Mouse (Mus musculus) frontal cortex, postnatal 10 days (tissue): ENCODE data around the gene Ypel5.
A peak's percentile ranks its signal among the peaks of the same experiment; 100 is the strongest.

ENCODE experiments used
- DNase-seq, 2 experiments: peaks; one replicate each; pipeline ENCODE4 v3.0.0; 2022; ENCODE audit warnings: low spot score in 2 of 2, mixed read lengths in 1 of 2

Ypel5 gene

DNA sequence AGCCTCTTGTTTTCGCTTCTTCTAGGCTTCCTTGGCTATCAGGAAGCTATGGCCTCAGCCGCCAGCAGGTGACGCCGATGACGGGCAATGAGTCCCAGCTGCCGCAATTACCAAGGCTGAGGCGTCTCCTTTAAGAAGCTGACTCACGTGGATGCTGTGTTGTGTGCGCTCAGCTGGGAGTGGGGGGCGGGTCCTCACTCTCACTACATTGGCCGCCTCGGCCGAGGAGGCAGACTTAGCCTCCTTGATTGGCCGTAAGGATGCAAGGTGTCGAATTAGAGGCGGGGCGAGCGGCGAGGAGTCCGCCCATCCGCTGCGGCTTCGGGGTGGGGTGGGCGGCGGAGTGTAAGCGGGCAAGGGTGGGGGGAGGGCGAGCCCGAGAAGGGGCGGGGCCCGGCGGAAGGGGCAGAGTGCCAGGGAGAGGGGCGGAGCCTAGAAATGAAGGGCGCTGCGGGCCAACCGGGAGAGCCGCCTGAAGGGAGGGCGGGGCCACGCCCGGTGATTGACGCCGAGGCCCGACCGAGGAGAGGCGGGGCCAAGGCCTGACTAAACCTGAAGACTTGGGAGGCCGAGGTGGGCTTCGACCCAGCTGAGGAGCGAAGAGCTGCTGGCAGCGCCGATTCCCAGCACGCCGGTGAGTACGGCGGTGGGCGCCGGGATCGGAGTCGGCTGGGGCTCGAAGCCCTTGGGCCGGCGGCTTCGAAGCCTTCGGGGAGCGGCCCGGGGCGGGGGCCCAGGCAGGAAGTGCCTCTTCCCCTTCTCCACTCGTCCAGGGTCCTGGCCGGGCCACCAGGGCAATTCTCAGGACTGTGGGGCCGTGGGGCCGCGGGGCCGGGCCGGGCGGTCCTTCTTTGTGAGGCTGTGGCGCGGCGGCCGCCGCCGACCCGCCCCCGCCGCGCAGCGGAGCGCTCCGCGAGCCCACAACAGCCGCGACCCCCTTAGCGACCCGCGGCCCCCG is at the start of gene Ypel5:
Ypel5 (plus strand) TSS at position 296 of the 958 bp plus-strand sequence.
- peak; percentile 98 to 99 for DNase-seq

DNA sequence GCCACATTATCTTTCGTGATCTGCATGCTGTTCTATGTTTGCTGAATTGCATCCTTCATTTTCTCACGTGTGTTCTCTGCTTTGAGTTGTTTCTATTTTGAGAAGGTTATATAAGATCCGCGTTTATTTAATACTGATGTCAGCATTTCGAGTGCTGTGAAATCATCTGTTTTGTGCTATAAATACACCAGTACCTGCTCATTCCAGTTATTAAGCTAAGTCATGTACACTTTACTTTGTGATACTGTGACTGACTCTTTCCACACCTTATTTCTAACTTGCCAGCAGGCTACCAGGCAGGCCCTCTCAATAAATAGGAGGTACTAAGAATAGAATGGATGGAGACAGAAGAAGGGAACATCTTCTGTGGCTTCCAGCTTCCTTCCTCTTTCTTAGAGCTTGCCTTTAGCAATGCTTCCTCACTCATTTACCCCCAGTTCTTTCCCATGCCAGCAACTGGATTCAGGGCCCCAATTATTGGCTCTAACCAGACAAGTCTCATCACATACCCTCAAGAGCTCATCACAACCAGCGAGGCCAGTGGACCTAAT is 48.3 kb upstream of the Ypel5 start:
- no peak for DNase-seq

DNA sequence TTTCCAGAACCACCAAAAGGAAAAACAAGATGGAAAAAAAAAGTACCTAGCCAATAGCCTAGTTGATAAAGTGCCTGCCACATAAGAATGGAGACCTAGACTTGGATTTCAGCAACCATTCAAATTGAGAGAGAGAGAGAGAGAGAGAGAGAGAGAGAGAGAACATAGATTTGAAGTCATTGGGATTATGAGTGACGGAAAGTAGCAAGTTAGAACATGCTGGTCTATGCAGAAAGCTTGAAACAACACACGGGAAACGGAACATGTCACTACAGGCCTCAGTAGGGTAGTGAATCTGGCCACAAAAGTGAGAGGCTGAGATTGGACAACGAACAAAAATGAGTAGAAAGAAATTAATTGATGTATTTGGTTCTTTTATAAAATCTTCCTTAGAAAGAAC is 43.0 kb upstream of the Ypel5 start:
- no peak for DNase-seq

DNA sequence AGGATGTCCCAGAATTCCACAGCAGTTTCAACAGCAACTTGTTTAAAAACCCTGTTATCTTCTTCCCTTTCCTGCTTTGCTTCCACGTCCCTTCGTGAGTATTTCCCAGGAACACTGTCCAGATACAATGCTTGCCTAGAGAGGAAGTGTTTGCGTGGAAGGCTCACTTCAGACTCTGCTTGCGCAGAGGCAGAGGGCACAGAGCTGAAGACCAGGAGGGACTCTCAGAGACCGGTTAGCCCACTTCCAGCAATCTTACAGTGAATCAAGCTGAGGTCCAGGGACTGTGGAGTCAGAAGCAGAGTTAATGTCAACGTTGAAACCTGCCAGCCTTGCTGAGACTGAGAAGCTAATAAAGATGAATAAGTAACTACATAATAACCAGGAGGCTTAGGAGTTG is 41.6 kb upstream of the Ypel5 start:
- DNase-seq: no peak

DNA sequence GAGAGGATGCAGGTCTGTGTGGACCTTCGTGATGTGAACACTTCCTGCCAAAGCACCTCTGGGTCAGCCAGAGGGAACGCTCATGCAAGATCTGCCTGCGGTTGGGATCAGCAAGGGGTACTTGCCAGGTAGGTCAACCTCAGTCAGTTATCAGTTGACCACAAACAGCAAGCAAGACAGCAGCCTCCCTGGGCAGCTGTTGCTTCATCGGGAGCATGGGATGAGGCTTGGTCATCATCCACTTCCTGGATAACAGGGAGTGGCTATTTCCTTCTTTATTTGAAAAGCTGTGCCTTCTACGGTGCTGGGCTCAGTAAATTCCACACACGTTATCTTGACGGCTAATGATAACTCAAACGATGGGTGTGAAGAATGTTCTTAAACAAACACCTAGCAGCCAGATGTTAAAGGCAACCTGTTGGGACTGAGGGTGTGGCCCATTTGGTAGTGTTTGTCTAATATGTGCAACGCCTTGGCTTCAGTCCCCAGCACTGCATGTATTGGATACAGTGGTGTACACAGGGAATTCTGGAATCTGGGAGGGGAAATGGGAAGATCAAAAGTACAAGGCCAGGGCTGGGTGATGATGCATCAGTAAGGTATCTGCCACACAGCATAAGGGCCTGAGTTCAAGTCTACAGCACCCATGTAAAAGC is 40.7 kb upstream of the Ypel5 start:
- DNase-seq: no peak

DNA sequence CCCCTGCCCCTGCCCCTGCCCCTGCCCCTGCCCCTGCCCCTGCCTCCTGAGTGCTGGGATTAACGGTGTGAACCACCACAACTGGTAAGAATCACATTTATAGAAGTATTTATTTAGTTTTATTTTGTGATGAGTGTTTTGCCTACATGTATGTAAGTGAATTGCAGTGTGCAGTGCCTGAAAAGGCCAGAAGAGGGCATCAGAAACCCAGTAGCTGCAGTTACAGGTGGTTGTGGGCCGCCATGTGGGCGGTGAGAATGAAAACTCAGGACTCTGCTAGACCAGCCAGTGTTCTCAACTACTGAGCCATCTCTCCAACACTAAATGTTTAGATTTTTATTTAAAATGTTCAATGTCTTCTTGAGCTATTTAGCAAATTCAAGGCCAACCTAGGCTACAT is 39.7 kb upstream of the Ypel5 start:
- no peak for DNase-seq

GRCm38 (mm10) chr17:72797867-72798266 is 38.4 kb upstream of the Ypel5 start:
- DNase-seq: no peak

DNA sequence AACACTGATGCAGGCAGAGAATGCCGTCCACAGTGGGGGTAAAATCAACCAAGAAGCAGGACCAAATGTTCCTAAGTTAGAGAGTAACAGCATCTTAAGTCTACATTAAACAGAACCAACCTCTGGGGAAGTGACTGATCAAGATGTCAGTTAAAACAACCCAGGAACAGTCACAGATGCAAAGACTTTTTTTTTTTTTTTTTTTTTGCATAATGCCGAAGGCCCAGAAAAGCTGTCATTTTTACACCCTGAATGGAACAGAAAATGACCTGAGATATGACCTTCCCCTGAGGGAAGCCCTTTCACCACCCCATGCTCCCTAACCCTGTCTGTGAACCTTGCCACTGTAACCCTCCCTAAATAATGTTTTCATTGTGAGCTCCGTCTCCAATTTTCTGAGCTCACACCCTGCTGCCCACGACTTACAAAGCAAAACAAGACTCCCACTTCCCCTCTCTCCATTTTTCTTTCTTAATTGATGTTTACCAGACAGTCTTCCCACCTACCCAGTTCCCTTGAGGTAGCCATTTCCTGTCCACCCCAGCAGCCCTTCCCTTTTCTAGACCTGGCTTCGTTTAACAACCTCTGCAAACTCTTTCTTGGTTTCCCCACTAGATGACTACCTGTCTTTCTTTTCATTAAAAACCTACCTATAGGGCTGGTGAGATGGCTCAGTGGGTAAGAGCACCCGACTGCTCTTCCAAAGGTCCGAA is 26.2 kb upstream of the Ypel5 start:
- DNase-seq: no peak

GRCm38 (mm10) chr17:72813419-72814315 is 22.6 kb upstream of the Ypel5 start:
- peak in 1 of 2 experiments; percentile 53 for DNase-seq

DNA sequence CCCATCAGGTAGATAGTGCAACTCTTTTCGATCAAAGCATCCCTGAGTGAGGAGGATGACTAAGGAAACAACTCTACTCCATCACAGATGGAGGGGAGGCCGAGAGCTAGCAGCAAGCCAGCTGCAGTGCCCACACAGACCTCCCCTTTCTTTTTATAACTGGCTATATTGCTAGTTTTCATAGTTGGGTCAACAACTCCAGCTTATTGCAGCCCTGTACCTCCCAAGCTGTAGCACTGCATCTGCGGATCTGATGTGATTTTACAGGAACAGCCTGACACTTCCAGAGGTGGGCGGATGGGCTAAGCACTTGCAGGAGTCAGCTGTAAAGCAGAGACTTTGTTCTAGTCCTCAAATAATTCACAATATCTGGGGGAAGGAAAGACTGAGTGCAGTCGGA is 18.7 kb upstream of the Ypel5 start:
- DNase-seq: peak in 1 of 2 experiments; percentile 32

DNA sequence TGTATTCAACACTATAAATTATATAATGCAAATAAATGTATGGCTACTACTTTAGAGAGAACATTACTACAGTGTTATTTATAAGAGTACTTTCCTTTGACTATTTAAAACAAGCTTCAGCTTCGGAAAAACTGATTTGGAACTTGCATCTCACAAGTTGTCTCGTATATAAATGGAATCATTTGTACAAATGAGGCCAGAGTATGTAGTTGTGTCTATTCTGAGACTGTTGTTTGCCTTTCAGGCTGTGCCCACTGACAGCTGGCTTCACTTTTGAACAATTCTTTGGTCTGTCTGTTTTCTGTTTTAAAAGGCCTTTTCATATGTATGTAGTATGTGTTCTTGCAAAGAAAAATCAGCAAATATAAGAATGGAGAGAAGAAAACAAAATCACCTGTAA is 16.5 kb upstream of the Ypel5 start:
- DNase-seq: no peak

DNA sequence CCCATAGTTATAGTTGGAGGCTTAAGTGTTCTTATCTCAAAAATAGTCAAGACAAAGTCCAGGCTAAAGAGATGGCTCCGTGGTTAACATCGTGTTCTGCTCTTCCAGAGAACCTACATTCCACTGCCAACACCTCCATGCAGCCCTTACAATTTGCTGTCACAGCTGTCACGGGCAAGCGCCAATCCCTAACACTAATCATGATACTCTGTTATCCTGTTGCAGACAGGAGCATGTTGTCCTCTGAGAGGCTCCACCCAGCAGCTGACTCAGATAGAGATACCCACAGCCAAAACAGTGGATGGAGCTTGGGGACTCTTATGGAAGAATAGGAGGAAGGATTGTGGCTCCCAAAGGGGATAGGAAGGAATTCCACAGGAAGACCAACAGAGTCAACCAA is 15.8 kb upstream of the Ypel5 start:
- no peak for DNase-seq

DNA sequence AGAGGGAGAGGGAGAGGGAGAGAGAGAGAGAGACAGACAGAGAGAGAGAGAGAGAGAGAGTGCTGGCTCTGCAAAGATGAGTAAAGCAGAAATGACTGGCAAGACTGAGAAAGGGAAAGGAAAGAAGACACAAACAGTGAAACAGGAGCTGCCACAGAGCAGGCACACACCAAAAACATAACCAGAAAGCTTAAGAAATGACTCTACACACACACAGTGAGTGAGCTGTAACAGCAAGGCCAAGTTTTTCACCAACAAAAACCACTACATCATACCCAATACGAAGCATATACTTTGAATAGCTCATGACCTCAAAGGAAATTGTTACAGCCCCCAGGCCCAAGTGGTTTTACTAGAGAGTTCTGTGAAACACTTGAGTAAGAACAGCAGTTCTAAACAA is 14.3 kb upstream of the Ypel5 start:
- DNase-seq: no peak

DNA sequence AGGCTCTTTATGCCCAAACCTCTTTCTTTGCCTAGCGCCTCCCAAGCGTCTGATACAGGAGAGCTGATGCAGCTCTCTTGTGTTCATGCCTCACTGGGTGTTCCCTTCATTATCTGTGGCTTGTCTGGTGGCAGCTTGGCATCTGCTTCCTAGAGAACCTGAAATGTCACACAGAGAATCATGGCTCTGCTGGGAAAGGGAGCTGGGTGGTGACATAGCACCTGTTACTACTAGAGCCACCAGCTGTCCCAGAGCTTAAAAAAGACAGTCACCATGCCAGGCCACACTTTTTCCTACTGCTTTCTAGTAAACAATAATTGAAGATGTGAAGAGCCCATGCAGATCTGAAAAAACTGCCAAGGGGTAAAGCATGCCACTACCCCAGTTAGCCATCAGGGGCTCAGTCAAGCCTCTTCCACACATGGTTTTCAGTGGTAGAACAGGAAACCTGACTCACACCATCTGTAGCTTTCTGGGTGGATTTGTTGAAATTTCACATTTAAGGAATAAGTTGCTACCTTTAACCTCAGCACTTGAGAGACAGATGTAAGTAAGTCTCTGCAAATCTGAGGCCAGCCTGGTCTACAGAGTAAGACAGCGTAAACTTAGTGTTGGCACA is 9.2 kb upstream of the Ypel5 start:
- no peak for DNase-seq

DNA sequence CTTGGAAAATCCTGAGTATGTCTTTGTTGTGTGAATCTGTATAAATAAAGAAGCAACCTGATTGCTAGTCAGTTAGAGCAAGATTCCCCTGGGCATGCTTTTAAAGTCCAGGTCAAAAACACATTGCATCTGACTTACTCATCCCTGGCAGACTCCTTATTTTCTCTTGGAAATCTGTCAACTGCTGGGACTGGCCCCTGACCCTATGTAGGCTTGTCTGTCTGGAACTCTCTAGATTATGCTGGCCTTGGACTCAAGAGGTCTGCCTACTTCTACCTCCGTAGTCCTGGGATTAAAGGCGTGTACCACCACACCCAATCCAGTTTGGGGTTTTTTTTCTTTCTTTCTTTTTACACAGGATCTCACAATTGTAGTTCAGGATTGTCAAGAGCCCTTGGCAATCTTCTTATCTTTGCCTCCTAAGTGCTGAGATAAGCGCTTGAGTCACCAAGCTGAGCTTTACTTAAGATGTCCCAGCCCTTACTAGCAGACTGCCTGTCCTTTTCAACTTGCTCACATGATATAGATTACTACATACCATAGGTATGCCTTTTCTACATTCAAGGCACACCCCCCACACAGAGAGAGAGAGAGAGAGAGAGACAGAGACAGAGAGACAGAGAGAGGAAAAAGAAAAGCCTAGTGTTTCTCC is 8.1 kb upstream of the Ypel5 start:
- no peak for DNase-seq

- no peak for DNase-seq
These were observed 7.6 kb upstream of the Ypel5 start for GRCm38 (mm10) chr17:72828687-72829086.

DNA sequence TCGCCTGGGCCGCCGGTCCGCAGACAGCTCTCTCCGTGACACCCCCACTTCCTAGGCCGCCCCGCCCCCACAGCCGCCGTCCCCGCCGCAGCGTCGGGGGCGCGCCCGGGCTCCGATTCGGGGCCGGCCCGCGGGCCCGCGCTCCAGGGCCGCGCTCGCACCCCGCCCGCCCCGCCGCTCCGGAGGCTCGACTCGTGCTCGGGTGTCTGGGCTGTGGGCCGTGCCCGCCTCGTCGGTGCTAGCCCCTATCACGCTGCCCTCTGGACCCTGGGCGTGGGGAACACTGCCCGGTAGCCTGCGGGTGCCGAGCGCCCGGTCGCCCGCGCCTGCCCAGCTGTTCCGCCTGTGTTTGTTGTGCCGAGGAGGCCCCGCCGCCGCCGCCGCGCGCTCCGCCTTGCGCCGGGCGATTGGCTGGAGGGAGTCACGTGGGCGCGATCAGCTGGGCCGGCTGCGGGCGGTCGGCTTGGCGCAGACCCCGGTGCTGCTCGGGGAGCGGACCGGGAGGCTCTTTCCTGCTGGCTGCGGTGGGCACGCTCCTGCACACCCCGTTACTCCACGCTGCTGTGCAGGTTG is 973 bp downstream of the Ypel5 start:
- DNase-seq: peak; percentile 83 to 91

GRCm38 (mm10) chr17:72837824-72838474 is 1.7 kb downstream of the Ypel5 start:
- DNase-seq: no peak

DNA sequence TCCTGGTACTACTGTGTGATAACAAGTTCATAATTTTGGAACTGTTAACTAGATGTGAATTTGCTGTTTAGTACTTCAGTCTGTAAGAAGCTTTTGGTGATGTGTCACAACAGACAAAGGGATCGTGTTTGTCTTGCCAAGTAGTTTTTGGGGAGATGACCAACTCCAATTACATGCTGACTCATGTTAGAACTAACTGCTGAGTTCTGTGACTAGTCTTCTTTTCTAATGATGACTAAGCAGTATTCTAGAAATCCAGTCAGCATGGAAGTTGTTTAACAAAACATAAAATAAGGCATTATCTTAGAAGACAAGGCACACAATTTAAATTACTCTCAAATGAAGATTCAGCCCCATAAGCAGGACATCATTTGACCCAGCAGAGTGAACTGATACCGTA is 2.7 kb downstream of the Ypel5 start:
- no peak for DNase-seq
